Mouse (Mus musculus) kidney, postnatal 0 days (tissue): Measurements from ENCODE around the gene Gm853. TPM values are rescaled to one million over a fixed set of nuclear protein-coding genes. Genes with fewer than 3 reads are reported as not detected.

Experiments
- ATAC-seq: fragments of 200-750 bp; cut with Nextera tagmentation; replicated peaks from 2 replicates; pipeline ENCODE4 v1.8.0; 2017; ENCODE audit warnings: low read depth, moderate number of reproducible peaks, moderate TSS enrichment, moderate library complexity; ENCODE audit not compliant: low FRiP score
- DNase-seq: peaks from one replicate; pipeline ENCODE4 v3.0.0-alpha.2; 2016; ENCODE audit warnings: low spot score
- H3K27ac ChIP-seq: fragments of 300-500 bp; sonication (generic); 2 replicates; pipeline ENCODE4 v1.5.1; 2014; ENCODE audit warnings: mild to moderate bottlenecking
- H3K27me3 ChIP-seq: fragments of 300-500 bp; sonication (generic); 2 replicates; pipeline ENCODE4 v1.6.1; 2014; ENCODE audit warnings: low read length, mixed read lengths; ENCODE audit not compliant: insufficient read depth
- H3K36me3 ChIP-seq: fragments of 300-500 bp; sonication (generic); 2 replicates; pipeline ENCODE4 v1.6.1; 2014; ENCODE audit warnings: low read length, mixed read lengths; ENCODE audit not compliant: insufficient read depth
- H3K4me1 ChIP-seq: fragments of 300-500 bp; sonication (generic); replicated peaks from 2 replicates; pipeline ENCODE4 v1.6.1; 2014; ENCODE audit warnings: antibody characterized with exemption, low read length, mixed read lengths; ENCODE audit not compliant: insufficient read depth
- H3K4me2 ChIP-seq: fragments of 300-500 bp; sonication (generic); 2 replicates; pipeline ENCODE4 v1.6.1; 2014; ENCODE audit warnings: mild to moderate bottlenecking, low read length, moderate library complexity, mixed read lengths
- H3K4me3 ChIP-seq: fragments of 300-500 bp; sonication (generic); replicated peaks from 2 replicates; pipeline ENCODE4 v1.5.1; 2014; ENCODE audit warnings: low read depth, low read length
- H3K9ac ChIP-seq: fragments of 300-500 bp; sonication (generic); 2 replicates; pipeline ENCODE4 v1.6.1; 2014; ENCODE audit warnings: low read depth, low read length
- H3K9me3 ChIP-seq: fragments of 300-500 bp; sonication (generic); replicated peaks from 2 replicates; pipeline ENCODE4 v1.6.1; 2016; ENCODE audit warnings: low read length, inconsistent platforms, mixed read lengths
- CTCF ChIP-seq: IDR thresholded peaks from 2 replicates; pipeline ENCODE4 v1.5.1; 2016; ENCODE audit warnings: antibody characterized with exemption, low read depth, mild to moderate bottlenecking, moderate library complexity
- WGBS: fragments of 180-500 bp; shearing (Covaris S2); extraction: QIAGEN DNeasy Blood & Tissue Kit; methylation state at CpG from one replicate; pipeline ENCODE4 v1.1.7; 2014; 5-methylcytosine and 5-hydroxymethylcytosine counted together
- polyA plus RNA-seq: library from polyadenylated mRNA; unstranded; fragments of >200 nt; fragmentation: Nextera tagmentation; extraction: Ambion mirVana; gene quantifications from 2 replicates; pipeline ENCODE4 v1.2.1, GENCODE M21; 2015

The Gm853 gene
- polyA plus RNA-seq, 1 experiment from 2014 or later, result 14.3 TPM

DNA sequence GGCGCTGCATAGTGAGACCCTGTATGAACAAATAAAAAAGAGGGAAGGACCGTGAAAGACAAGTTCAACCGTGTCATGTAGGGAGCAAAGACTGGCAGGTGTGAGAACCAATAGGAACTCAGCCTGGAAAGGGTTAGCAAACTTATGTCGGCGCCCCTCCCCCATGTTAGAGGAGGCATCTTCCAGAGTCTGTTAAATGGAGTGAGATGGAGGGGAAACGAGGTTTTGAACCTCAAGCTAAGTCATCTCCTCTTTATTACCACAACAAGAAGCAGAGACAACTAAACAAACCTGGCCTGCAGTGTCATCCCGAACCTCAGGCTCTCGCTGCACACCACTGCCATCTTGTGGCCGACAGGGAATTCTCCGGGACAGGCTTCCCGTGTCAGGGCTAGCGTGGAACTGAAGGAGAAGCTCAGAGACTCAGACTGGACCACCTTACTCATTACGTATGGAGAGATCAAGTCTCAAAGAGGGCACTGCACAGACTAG is 33.3 kb downstream of the Gm853 start:
- Histone ChIP-seq H3K27me3 (no peaks in the 10 kb centered on the region), H3K9ac (no peak overlapping the region), H3K4me2 (no peak overlapping the region), H3K4me3 (no peak overlapping the region), H3K36me3 (no peaks in the 10 kb centered on the region), H3K9me3 (no peaks in the 10 kb centered on the region), H3K4me1 (no peaks in the 10 kb centered on the region), H3K27ac (no peak overlapping the region)
- WGBS, result 4% methylated on average over 13 of the region's 13 CpGs
- DNase-seq (peak; percentile 95), ATAC-seq (peak; percentile 52)
- TF ChIP-seq CTCF, result peak; percentile 99

DNA sequence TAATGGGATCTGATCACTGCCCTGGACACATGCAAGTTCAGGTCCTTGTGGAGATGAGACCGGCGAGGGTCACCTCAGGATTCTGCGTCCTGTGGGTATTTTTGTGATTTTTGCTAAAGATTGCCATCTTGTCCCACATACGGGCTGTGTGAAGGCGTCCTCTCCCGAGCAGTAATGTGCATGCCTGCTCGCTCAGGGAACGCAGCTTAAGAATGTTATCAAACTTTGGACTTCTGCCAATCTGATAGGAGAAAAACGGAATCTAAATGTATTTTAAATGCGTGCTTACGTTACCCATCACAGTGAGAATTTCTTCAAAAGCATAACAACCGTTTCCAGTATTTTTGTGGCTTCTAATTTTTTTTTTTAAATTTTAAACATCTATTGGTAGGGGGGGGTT is 35.3 kb downstream of the Gm853 start:
- no peaks in the 10 kb centered on the region for H3K36me3 ChIP-seq
- ATAC-seq (no peak), DNase-seq (no peak)
- H3K9me3 ChIP-seq, result no peaks in the 10 kb centered on the region
- no peak overlapping the region for H3K27ac ChIP-seq
- H3K4me2 ChIP-seq, result no peak overlapping the region
- TF ChIP-seq CTCF, result no peak
- H3K27me3 ChIP-seq, result no peaks in the 10 kb centered on the region
- WGBS, result 52% methylated on average over 12 of the region's 12 CpGs
- no peak overlapping the region for H3K9ac ChIP-seq
- H3K4me3 ChIP-seq, result no peak overlapping the region
- no peaks in the 10 kb centered on the region for H3K4me1 ChIP-seq

- ATAC-seq, result no peak
- 73% methylated on average over 9 of the region's 9 CpGs for WGBS
- no peak for DNase-seq
- no peak for TF ChIP-seq CTCF
- H3K4me3 ChIP-seq, result no peak overlapping the region
- no peak overlapping the region for H3K27ac ChIP-seq
- H3K4me1 ChIP-seq, result no peaks in the 10 kb centered on the region
- H3K9ac ChIP-seq, result no peak overlapping the region
- H3K36me3 ChIP-seq, result no peaks in the 10 kb centered on the region
- H3K9me3 ChIP-seq, result no peaks in the 10 kb centered on the region
- no peaks in the 10 kb centered on the region for H3K27me3 ChIP-seq
- no peak overlapping the region for H3K4me2 ChIP-seq
These were observed 35.8 kb downstream of the Gm853 start for GRCm38 (mm10) chr4:130186450-130186849.

DNA sequence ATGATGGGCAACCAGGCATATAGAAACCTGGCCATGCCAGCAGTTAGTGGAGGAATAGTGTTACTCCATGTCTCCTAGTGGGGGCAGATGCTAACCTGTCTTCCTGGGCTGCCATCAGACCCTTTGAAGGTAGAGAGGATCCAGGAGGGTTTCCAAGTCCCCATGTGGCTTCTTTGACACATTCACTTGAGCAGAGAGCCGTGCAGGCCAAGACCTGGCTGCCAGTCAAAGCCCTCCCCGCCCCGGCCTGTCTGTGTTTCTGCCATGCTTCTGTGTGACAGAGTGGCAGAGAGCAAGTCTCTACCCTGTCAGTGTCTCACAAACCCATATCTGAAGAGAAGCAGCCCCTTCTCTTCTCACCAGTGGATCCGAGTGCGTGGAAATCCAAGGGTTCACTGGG is 38.3 kb downstream of the Gm853 start:
- H3K27ac ChIP-seq, result no peak overlapping the region
- no peak overlapping the region for H3K4me2 ChIP-seq
- no peak for ATAC-seq
- no peak for DNase-seq
- H3K27me3 ChIP-seq, result no peaks in the 10 kb centered on the region
- H3K9ac ChIP-seq, result no peak overlapping the region
- no peak for TF ChIP-seq CTCF
- H3K36me3 ChIP-seq, result no peaks in the 10 kb centered on the region
- 93% methylated on average over 5 of the region's 5 CpGs for WGBS
- H3K4me3 ChIP-seq, result no peak overlapping the region
- H3K4me1 ChIP-seq, result no peaks in the 10 kb centered on the region
- H3K9me3 ChIP-seq, result no peaks in the 10 kb centered on the region

DNA sequence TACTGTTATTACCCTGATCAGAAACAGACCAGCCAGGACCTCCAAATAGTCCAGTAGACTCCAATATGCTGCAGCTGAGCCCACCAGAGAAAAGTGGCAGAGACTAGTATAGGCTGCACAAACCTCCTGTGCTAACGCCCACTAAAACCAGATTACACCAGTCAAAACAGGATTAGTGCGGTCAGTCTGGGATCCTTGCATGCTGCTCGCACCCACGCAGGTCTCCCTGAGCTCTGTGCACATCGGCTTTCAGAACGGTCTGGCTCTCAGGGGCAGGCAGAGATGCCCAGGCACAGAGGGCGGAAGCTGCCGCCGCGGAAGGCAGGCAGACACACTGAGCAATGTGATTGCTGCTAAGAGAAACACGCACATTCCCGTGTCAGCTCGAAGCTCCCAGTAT is 39.2 kb downstream of the Gm853 start:
- Histone ChIP-seq H3K9ac (no peak overlapping the region), H3K27ac (no peak overlapping the region), H3K27me3 (no peaks in the 10 kb centered on the region), H3K9me3 (no peaks in the 10 kb centered on the region), H3K4me2 (no peak overlapping the region), H3K4me1 (no peaks in the 10 kb centered on the region), H3K4me3 (no peak overlapping the region), H3K36me3 (no peaks in the 10 kb centered on the region)
- no peak for TF ChIP-seq CTCF
- 74% methylated on average over 13 of the region's 13 CpGs for WGBS
- DNase-seq, result no peak
- ATAC-seq, result no peak

DNA sequence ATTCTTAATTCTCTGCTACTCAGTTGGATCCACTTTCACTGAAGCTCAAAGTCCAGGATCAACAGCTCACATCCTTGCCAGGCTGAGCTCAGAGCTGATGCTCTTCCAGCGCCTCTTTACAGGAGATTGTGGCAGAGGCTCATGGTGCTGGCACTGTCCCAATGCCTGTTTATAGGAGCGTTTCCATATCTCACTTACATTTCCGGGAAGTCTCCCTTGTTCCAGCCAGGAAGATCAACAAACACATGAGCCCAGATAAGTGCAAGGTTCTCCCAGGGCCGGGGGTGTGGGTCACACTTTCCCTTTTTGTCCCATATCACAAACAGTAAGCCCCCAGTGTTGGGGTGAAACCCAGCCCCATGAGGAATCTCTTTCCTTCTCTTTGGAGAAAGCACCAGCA is 40.3 kb downstream of the Gm853 start:
- H3K27ac ChIP-seq, result no peak overlapping the region
- peaks cover 3% of the 10 kb centered on the region; the same call in 1 of the 2 replicates for H3K4me1 ChIP-seq
- no peak for TF ChIP-seq CTCF
- no peaks in the 10 kb centered on the region for H3K27me3 ChIP-seq
- H3K4me2 ChIP-seq, result no peak overlapping the region
- no peaks in the 10 kb centered on the region for H3K36me3 ChIP-seq
- H3K9me3 ChIP-seq, result no peaks in the 10 kb centered on the region
- no peak overlapping the region for H3K4me3 ChIP-seq
- no peak for DNase-seq
- WGBS, result 45% methylated on average over 4 of the region's 4 CpGs
- ATAC-seq, result no peak
- H3K9ac ChIP-seq, result no peak overlapping the region
